In genomic region chr2:74243801-74244200, GRCm38 (mm10) we compare ENCODE assay signal across 10 mouse cellular contexts.
A peak's percentile ranks its signal among the peaks of the same experiment; 100 is the strongest.
DNase-seq lines count a peak whose midpoint lies in the region; ATAC-seq lines count a peak whose summit lies in the region.
"Had no signal": no experiment of that assay in that cellular context is flagged by ENCODE, and none has a peak within 500 bp of the region (broad histone marks: within the 10 kb centered on the region; RNA-seq: fewer than 3 reads in every experiment).

No protein-coding gene starts in this region.

- no peak overlapping the region for H3K27ac ChIP-seq in hindbrain, embryonic 11.5 days (ENCODE audit: low read depth, low read length)
- H3K27ac ChIP-seq in hindbrain, embryonic 10.5 days, result no peak overlapping the region
- peak overlapping the region; percentile 65 for H3K27ac ChIP-seq in embryonic facial prominence, embryonic 12.5 days
- H3K27ac ChIP-seq in midbrain, embryonic 13.5 days, result peak overlapping the region; percentile 74

- no peak overlapping the region for H3K4me2 ChIP-seq in hindbrain, embryonic 11.5 days (replicated peaks; ENCODE audit: low read depth, low read length)
- peak overlapping the region; percentile 23 for H3K4me2 ChIP-seq in embryonic facial prominence, embryonic 12.5 days (replicated peaks)
- peak overlapping the region; percentile 19; the same call in 1 of the 2 replicates for H3K4me2 ChIP-seq in midbrain, embryonic 13.5 days (replicated peaks)

- no peaks in the 10 kb centered on the region for H3K27me3 ChIP-seq in hindbrain, embryonic 11.5 days (ENCODE audit: control insufficient read depth, insufficient read depth, low read length)
- no peaks in the 10 kb centered on the region for H3K27me3 ChIP-seq in hindbrain, embryonic 10.5 days (ENCODE audit: insufficient read depth, poor library complexity, severe bottlenecking)
- no peaks in the 10 kb centered on the region; the same call in 1 of the 2 replicates for H3K27me3 ChIP-seq in embryonic facial prominence, embryonic 12.5 days
- peaks cover 11% of the 10 kb centered on the region for H3K27me3 ChIP-seq in midbrain, embryonic 13.5 days

- no peak overlapping the region for H3K9ac ChIP-seq in hindbrain, embryonic 11.5 days (ENCODE audit: low read depth, low read length)
- no peak overlapping the region for H3K9ac ChIP-seq in embryonic facial prominence, embryonic 12.5 days
- no peak overlapping the region for H3K9ac ChIP-seq in midbrain, embryonic 13.5 days (replicated peaks)

- no peaks in the 10 kb centered on the region for H3K36me3 ChIP-seq in hindbrain, embryonic 11.5 days (ENCODE audit: control insufficient read depth, insufficient read depth, low read length)
- no peaks in the 10 kb centered on the region for H3K36me3 ChIP-seq in hindbrain, embryonic 10.5 days
- H3K36me3 ChIP-seq in embryonic facial prominence, embryonic 12.5 days, result no peaks in the 10 kb centered on the region
- no peaks in the 10 kb centered on the region for H3K36me3 ChIP-seq in midbrain, embryonic 13.5 days

- DNase-seq in hindbrain, embryonic 11.5 days (ENCODE audit: low spot score), result peak; percentile 10
- DNase-seq in hindbrain, embryonic 10.5 days (ENCODE audit: low spot score), result no peak
- peak; percentile 27 to 70 for DNase-seq in layer of hippocampus, adult 18-20 months (ENCODE audit: low spot score in 2 of 2)
- no peak for DNase-seq in urinary bladder, postnatal 4 days (ENCODE audit: low spot score in 2 of 2)
- no peak for DNase-seq in thymus, postnatal 4 days
- no peak for DNase-seq in MN1 (ENCODE audit: low spot score)
- DNase-seq: cerebellum, adult 9-10 months; spleen, adult 18-20 months had no signal

- no peak for ATAC-seq in hindbrain, embryonic 11.5 days (ENCODE audit: low FRiP score)
- ATAC-seq in embryonic facial prominence, embryonic 12.5 days (ENCODE audit: insufficient number of reproducible peaks, insufficient read depth, low FRiP score, low TSS enrichment), result peak; percentile 75; the same call in 1 of the 2 replicates
- peak; percentile 76 for ATAC-seq in midbrain, embryonic 13.5 days

- 65% methylated on average over 9 of the region's 9 CpGs for WGBS in hindbrain, embryonic 11.5 days
- WGBS in hindbrain, embryonic 10.5 days, result 67% methylated on average over 9 of the region's 9 CpGs
- WGBS in embryonic facial prominence, embryonic 12.5 days, result 24% methylated on average over 9 of the region's 9 CpGs
- WGBS in midbrain, embryonic 13.5 days, result 29% methylated on average over 9 of the region's 9 CpGs

- no peaks in the 10 kb centered on the region for H3K4me1 ChIP-seq in hindbrain, embryonic 11.5 days (replicated peaks; ENCODE audit: control insufficient read depth, insufficient read depth, low read length)
- H3K4me1 ChIP-seq in hindbrain, embryonic 10.5 days (replicated peaks), result peaks cover 5% of the 10 kb centered on the region; the same call in 1 of the 2 replicates
- peaks cover 19% of the 10 kb centered on the region for H3K4me1 ChIP-seq in embryonic facial prominence, embryonic 12.5 days
- peaks cover 34% of the 10 kb centered on the region for H3K4me1 ChIP-seq in midbrain, embryonic 13.5 days (replicated peaks)

- no peak overlapping the region for H3K4me3 ChIP-seq in hindbrain, embryonic 11.5 days (ENCODE audit: low read depth, low read length)
- no peak overlapping the region for H3K4me3 ChIP-seq in hindbrain, embryonic 10.5 days
- H3K4me3 ChIP-seq in embryonic facial prominence, embryonic 12.5 days, result no peak overlapping the region
- no peak overlapping the region for H3K4me3 ChIP-seq in midbrain, embryonic 13.5 days (replicated peaks)

- H3K9me3 ChIP-seq in hindbrain, embryonic 11.5 days (ENCODE audit: control insufficient read depth, low read length), result no peaks in the 10 kb centered on the region
- no peaks in the 10 kb centered on the region for H3K9me3 ChIP-seq in hindbrain, embryonic 10.5 days
- no peaks in the 10 kb centered on the region for H3K9me3 ChIP-seq in embryonic facial prominence, embryonic 12.5 days
- no peaks in the 10 kb centered on the region for H3K9me3 ChIP-seq in midbrain, embryonic 13.5 days

Comparison
In these comparisons a context has a peak if more than half of its experiments do, and no peak if none do; other contexts are left out.
1. DNase-seq: peak in hindbrain, embryonic 11.5 days (single experiment) and layer of hippocampus, adult 18-20 months (2 of 2); none in hindbrain, embryonic 10.5 days (single experiment), urinary bladder, postnatal 4 days (0 of 2), thymus, postnatal 4 days (single experiment) and MN1 (single experiment).
2. H3K27ac ChIP-seq: peak in embryonic facial prominence, embryonic 12.5 days (single experiment) and midbrain, embryonic 13.5 days (single experiment); none in hindbrain, embryonic 11.5 days (single experiment) and hindbrain, embryonic 10.5 days (single experiment).